Mouse (Mus musculus) MEL (cell line): ENCODE measurements around the gene Tra2b. TPM values are rescaled to one million over a fixed set of nuclear protein-coding genes. Genes with fewer than 3 reads are reported as not detected.
A peak's percentile ranks its signal among the peaks of the same experiment; 100 is the strongest.

Source experiments
- DNase-seq: peaks from one replicate; pipeline ENCODE4 v3.0.0; 2011; ENCODE audit warnings: low read depth, low spot score
- H3K27ac ChIP-seq: 2 replicates; pipeline ENCODE4 v1.5.1; 2012; ENCODE audit warnings: low read depth, mild to moderate bottlenecking, control low read depth, low read length, moderate library complexity; ENCODE audit not compliant: control insufficient read depth
- H3K27me3 ChIP-seq, 2 experiments: fragments of 150-350 bp in 1 of 2; sonication (generic) in 1 of 2; 2 replicates each; pipeline ENCODE4 v1.6.1; 2012; ENCODE audit warnings: low read length in 2 of 2, mild to moderate bottlenecking in 2 of 2, improper control_type of control experiment in 1 of 2, moderate library complexity in 1 of 2; ENCODE audit not compliant: insufficient read depth in 2 of 2, control insufficient read depth in 1 of 2
- H3K36me3 ChIP-seq, 2 experiments: 2 replicates each; pipeline ENCODE4 v1.6.1; 2012 to 2014; ENCODE audit warnings: low read length in 2 of 2, improper control_type of control experiment in 1 of 2, inconsistent platforms in 1 of 2, mild to moderate bottlenecking in 1 of 2; ENCODE audit not compliant: insufficient read depth in 2 of 2, control insufficient read depth in 1 of 2
- H3K4me1 ChIP-seq, 2 experiments: fragments of 150-350 bp in 1 of 2; sonication (generic) in 1 of 2; 2 replicates each; pipeline ENCODE4 v1.6.1; 2012; ENCODE audit warnings: low read length in 2 of 2, improper control_type of control experiment in 1 of 2, mild to moderate bottlenecking in 1 of 2; ENCODE audit not compliant: insufficient read depth in 2 of 2, control insufficient read depth in 1 of 2
- H3K4me3 ChIP-seq, 2 experiments: fragments of 150-350 bp in 1 of 2; sonication (generic) in 1 of 2; 2 replicates each; pipeline ENCODE4 v1.5.1; 2012; ENCODE audit warnings: low read depth in 2 of 2, low read length in 2 of 2, mild to moderate bottlenecking in 2 of 2, moderate library complexity in 2 of 2, control low read depth in 1 of 2, improper control_type of control experiment in 1 of 2; ENCODE audit not compliant: control insufficient read depth in 1 of 2, insufficient read depth in 1 of 2
- H3K79me2 ChIP-seq: 2 replicates; pipeline ENCODE4 v1.6.1; 2012; ENCODE audit warnings: mild to moderate bottlenecking, low read length, moderate library complexity; ENCODE audit not compliant: control insufficient read depth, poor library complexity, insufficient read depth
- H3K9ac ChIP-seq: 2 replicates; pipeline ENCODE4 v1.6.1; 2012; ENCODE audit warnings: low read depth, mild to moderate bottlenecking, control low read depth, low read length, moderate library complexity; ENCODE audit not compliant: control insufficient read depth, poor library complexity, severe bottlenecking
- H3K9me3 ChIP-seq: fragments of 150-350 bp; sonication (generic); replicated peaks from 2 replicates; pipeline ENCODE4 v1.6.1; 2012; ENCODE audit warnings: mild to moderate bottlenecking, low read length, improper control_type of control experiment, moderate library complexity; ENCODE audit not compliant: insufficient read depth
- CTCF ChIP-seq, 3 experiments: IDR thresholded peaks in 2 of 3; conservative IDR thresholded peaks in 1 of 3; 2 replicates each; pipeline ENCODE4 v1.5.1; 2011 to 2012; ENCODE audit warnings: low read length in 3 of 3, low read depth in 2 of 3, mild to moderate bottlenecking in 2 of 3, improper control_type of control experiment in 1 of 3, inconsistent platforms in 1 of 3, mixed read lengths in 1 of 3, moderate library complexity in 1 of 3; ENCODE audit not compliant: control insufficient read depth in 1 of 3, insufficient read depth in 1 of 3, poor library complexity in 1 of 3, severe bottlenecking in 1 of 3
- ELF1 ChIP-seq: IDR thresholded peaks from 2 replicates; pipeline ENCODE4 v1.6.1; 2014; ENCODE audit warnings: low read depth, mild to moderate bottlenecking, inconsistent platforms, low read length, improper control_type of control experiment, moderate library complexity
- GABPA ChIP-seq: IDR thresholded peaks from 2 replicates; pipeline ENCODE4 v1.6.1; 2012; ENCODE audit warnings: low read depth, mild to moderate bottlenecking, inconsistent platforms, low read length, improper control_type of control experiment, moderate library complexity
- HCFC1 ChIP-seq: IDR thresholded peaks from 2 replicates; pipeline ENCODE4 v1.6.1; 2012; ENCODE audit warnings: low read depth, mild to moderate bottlenecking, inconsistent platforms, low read length, improper control_type of control experiment, moderate library complexity
- MAZ ChIP-seq: IDR thresholded peaks from 2 replicates; pipeline ENCODE4 v1.6.1; 2012; ENCODE audit warnings: low read depth, mild to moderate bottlenecking, inconsistent platforms, low read length, improper control_type of control experiment
- MXI1 ChIP-seq: IDR thresholded peaks from 2 replicates; pipeline ENCODE4 v1.6.1; 2011; ENCODE audit warnings: mild to moderate bottlenecking, low read depth, low read length, improper control_type of control experiment
- MYC ChIP-seq: IDR thresholded peaks from 2 replicates; pipeline ENCODE4 v1.6.1; 2011; ENCODE audit warnings: low read depth, mild to moderate bottlenecking, low read length, improper control_type of control experiment, moderate library complexity
- NRF1 ChIP-seq: IDR thresholded peaks from 2 replicates; pipeline ENCODE4 v1.6.1; 2014; ENCODE audit warnings: low read depth, mild to moderate bottlenecking, inconsistent platforms, low read length, improper control_type of control experiment, moderate library complexity; ENCODE audit not compliant: poor library complexity, insufficient read depth, severe bottlenecking
- POLR2A ChIP-seq, 2 experiments: IDR thresholded peaks; 2 replicates each; pipeline ENCODE4 v1.6.1; 2011 to 2012; ENCODE audit warnings: low read length in 2 of 2, mild to moderate bottlenecking in 2 of 2, control low read depth in 1 of 2, improper control_type of control experiment in 1 of 2, low read depth in 1 of 2, moderate library complexity in 1 of 2; ENCODE audit not compliant: control insufficient read depth in 1 of 2, insufficient read depth in 1 of 2, poor library complexity in 1 of 2
- POLR2AphosphoS2 ChIP-seq: IDR thresholded peaks from 2 replicates; pipeline ENCODE4 v1.6.1; 2011; ENCODE audit warnings: low read length, improper control_type of control experiment
- SIN3A ChIP-seq: IDR thresholded peaks from 2 replicates; pipeline ENCODE4 v1.6.1; 2012; ENCODE audit warnings: low read length, improper control_type of control experiment, inconsistent platforms
- TAL1 ChIP-seq: IDR thresholded peaks from 2 replicates; pipeline ENCODE4 v1.6.1; 2012; ENCODE audit warnings: mild to moderate bottlenecking, inconsistent platforms, low read length, moderate library complexity, mixed read lengths
- USF1 ChIP-seq: IDR thresholded peaks from 2 replicates; pipeline ENCODE4 v1.6.1; 2014; ENCODE audit warnings: low read depth, mild to moderate bottlenecking, inconsistent platforms, low read length, improper control_type of control experiment, moderate library complexity
- USF2 ChIP-seq, 2 experiments: IDR thresholded peaks; 2 replicates each; pipeline ENCODE4 v1.6.1; 2011 to 2012; ENCODE audit warnings: improper control_type of control experiment in 2 of 2, low read length in 2 of 2, borderline replicate concordance in 1 of 2, inconsistent platforms in 1 of 2, low read depth in 1 of 2, mild to moderate bottlenecking in 1 of 2; ENCODE audit not compliant: insufficient read depth in 1 of 2
- ZMIZ1 ChIP-seq: IDR thresholded peaks from 2 replicates; pipeline ENCODE4 v1.6.1; 2012; ENCODE audit warnings: low read depth, mild to moderate bottlenecking, inconsistent platforms, low read length, improper control_type of control experiment, moderate library complexity
- ZNF384 ChIP-seq: IDR thresholded peaks from 2 replicates; pipeline ENCODE4 v1.6.1; 2012; ENCODE audit warnings: low read depth, mild to moderate bottlenecking, inconsistent platforms, low read length, improper control_type of control experiment
- polyA plus RNA-seq, 2 experiments: library from polyadenylated mRNA; stranded (reverse) in 1 of 2; unstranded in 1 of 2; fragments of >175 nt in 1 of 2; fragments of >200 nt in 1 of 2; gene quantifications; 2 replicates each; pipeline versions ENCODE4 v1.2.1 to v1.2.4; 2012; ENCODE audit warnings: low replicate concordance in 2 of 2, low read depth in 1 of 2; ENCODE audit not compliant: insufficient read length in 2 of 2, insufficient read depth in 1 of 2, missing spikeins in 1 of 2
- total RNA-seq: library from RNA; depleted of rRNA; stranded (reverse); fragments of 300-350 nt; gene quantifications from 2 replicates; pipeline ENCODE4 v1.2.3, GENCODE M21; 2012

Tra2b gene
- total and polyA plus RNA-seq, 3 experiments, result 154 to 286 (median 263) TPM

GRCm38 (mm10) chr16:22242239-22242866, 23.5 kb downstream of the Tra2b start:
- Histone ChIP-seq H3K9me3 (no peaks in the 10 kb centered on the region), H3K27me3 (no peaks in the 10 kb centered on the region), H3K4me3 (no peak overlapping the region), H3K36me3 (peaks cover 2 to 25% of the 10 kb centered on the region in 2 experiments; a peak in 3 of 4 replicates), H3K27ac (no peak overlapping the region), H3K9ac (no peak overlapping the region), H3K79me2 (no peaks in the 10 kb centered on the region), H3K4me1 (no peaks in the 10 kb centered on the region)
- TF ChIP-seq POLR2A (IDR thresholded peaks at IDR 0.05; ENCODE audit: control insufficient read depth in 1 of 2, insufficient read depth in 1 of 2, low read depth in 1 of 2, low read length in 2 of 2, poor library complexity in 1 of 2) (peak in 1 of 2 experiments; percentile 41; a peak in 1 of 4 replicates), CTCF (IDR thresholded peaks at IDR 0.05 in 2 of 3, conservative IDR thresholded peaks at IDR 0.05 in 1 of 3; ENCODE audit: control insufficient read depth in 1 of 3, insufficient read depth in 1 of 3, low read depth in 2 of 3, low read length in 3 of 3, poor library complexity in 1 of 3, severe bottlenecking in 1 of 3) (no peak), POLR2AphosphoS2 (0 out of 2 replicates have a peak, but pooled peaks have one; percentile 4)
- DNase-seq, result peak; percentile 35

GRCm38 (mm10) chr16:22241376-22242238, 24.2 kb downstream of the Tra2b start:
- H3K27me3 ChIP-seq, result no peaks in the 10 kb centered on the region
- peak; percentile 52; the same call in 1 of the 2 replicates for TF ChIP-seq POLR2AphosphoS2
- TF ChIP-seq ZMIZ1, result peak; percentile 50; the same call in 1 of the 2 replicates
- TF ChIP-seq GABPA, result no peak
- peak in 1 of 2 experiments; percentile 34; a peak in 2 of 4 replicates for TF ChIP-seq POLR2A (IDR thresholded peaks at IDR 0.05; ENCODE audit: control insufficient read depth in 1 of 2, insufficient read depth in 1 of 2, low read depth in 1 of 2, low read length in 2 of 2, poor library complexity in 1 of 2)
- TF ChIP-seq, all 39 proteins: peak for 3
- Histone ChIP-seq H3K9ac (no peak overlapping the region), H3K36me3 (peaks cover 2 to 22% of the 10 kb centered on the region in 2 experiments; a peak in 3 of 4 replicates), H3K79me2 (no peaks in the 10 kb centered on the region), H3K4me3 (no peak overlapping the region), H3K27ac (no peak overlapping the region), H3K4me1 (no peaks in the 10 kb centered on the region), H3K9me3 (no peaks in the 10 kb centered on the region)
- peak; percentile 38 for DNase-seq

GRCm38 (mm10) chr16:22240856-22241255, 24.9 kb downstream of the Tra2b start:
- H3K27me3 ChIP-seq, result no peaks in the 10 kb centered on the region
- TF ChIP-seq POLR2AphosphoS2 (no peak; the same call in 1 of the 2 replicates), MYC (no peak), USF1 (no peak), SIN3A (no peak), ZNF384 (no peak), TAL1 (no peak), NRF1 (no peak), MAZ (no peak), ELF1 (no peak), USF2 (IDR thresholded peaks at IDR 0.05; ENCODE audit: borderline replicate concordance in 1 of 2, insufficient read depth in 1 of 2, low read depth in 1 of 2, low read length in 2 of 2) (no peak), HCFC1 (no peak), POLR2A (IDR thresholded peaks at IDR 0.05; ENCODE audit: control insufficient read depth in 1 of 2, insufficient read depth in 1 of 2, low read depth in 1 of 2, low read length in 2 of 2, poor library complexity in 1 of 2) (no peak; a peak in 1 of 4 replicates), CTCF (IDR thresholded peaks at IDR 0.05 in 2 of 3, conservative IDR thresholded peaks at IDR 0.05 in 1 of 3; ENCODE audit: control insufficient read depth in 1 of 3, insufficient read depth in 1 of 3, low read depth in 2 of 3, low read length in 3 of 3, poor library complexity in 1 of 3, severe bottlenecking in 1 of 3) (no peak), MXI1 (no peak)
- H3K4me1 ChIP-seq, result no peaks in the 10 kb centered on the region
- H3K27ac ChIP-seq, result no peak overlapping the region
- peak; percentile 28 for DNase-seq
- H3K4me3 ChIP-seq, result no peak overlapping the region
- H3K79me2 ChIP-seq, result no peaks in the 10 kb centered on the region
- H3K9me3 ChIP-seq, result no peaks in the 10 kb centered on the region
- peaks cover 2 to 22% of the 10 kb centered on the region in 2 experiments; a peak in 3 of 4 replicates for H3K36me3 ChIP-seq
- H3K9ac ChIP-seq, result no peak overlapping the region
